Mouse (Mus musculus) central nervous system, embryonic 11.5 days (tissue): Measurements from ENCODE around the gene Slc39a3. TPM values are rescaled to one million over a fixed set of nuclear protein-coding genes. Genes with fewer than 3 reads are reported as not detected.

Experiments used
- polyA plus RNA-seq: library from polyadenylated mRNA; depleted of rRNA; stranded (reverse); fragments of >200 nt; gene quantifications from 2 replicates; pipeline ENCODE4 v1.2.3, GENCODE M21; 2012; rRNA removed

The Slc39a3 gene
- 26.5 and 35.6 TPM in 2 replicates for polyA plus RNA-seq

GRCm38 (mm10) chr10:81036988-81037580, at the start of gene Slc39a3:
TSS of gene Slc39a3 (minus strand) at chr10:81037426.

DNA sequence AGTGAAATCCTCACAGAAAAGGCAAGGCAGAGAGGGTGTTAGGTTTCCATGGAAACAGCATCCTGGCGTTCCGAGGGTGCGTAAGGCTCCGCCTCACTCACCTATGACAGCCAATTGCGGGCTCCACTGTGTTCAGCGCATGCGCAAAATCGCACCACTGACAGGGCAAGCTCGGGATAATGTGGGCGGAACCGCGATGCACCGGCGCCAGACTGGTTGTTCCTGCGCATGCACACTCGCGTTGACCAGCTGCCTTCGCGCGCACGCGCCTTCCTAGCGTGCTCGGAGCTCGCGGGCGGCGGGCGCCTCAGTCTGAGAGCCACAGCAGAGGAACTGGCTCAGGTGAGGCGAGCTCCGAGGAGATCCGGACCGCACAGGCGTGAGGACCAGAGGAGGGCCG, 32.6 kb upstream of the Slc39a3 start, which contains the start of gene Thop1:
Gene Thop1 (plus strand): TSS at position 200 of the 400 bp plus-strand sequence.

DNA sequence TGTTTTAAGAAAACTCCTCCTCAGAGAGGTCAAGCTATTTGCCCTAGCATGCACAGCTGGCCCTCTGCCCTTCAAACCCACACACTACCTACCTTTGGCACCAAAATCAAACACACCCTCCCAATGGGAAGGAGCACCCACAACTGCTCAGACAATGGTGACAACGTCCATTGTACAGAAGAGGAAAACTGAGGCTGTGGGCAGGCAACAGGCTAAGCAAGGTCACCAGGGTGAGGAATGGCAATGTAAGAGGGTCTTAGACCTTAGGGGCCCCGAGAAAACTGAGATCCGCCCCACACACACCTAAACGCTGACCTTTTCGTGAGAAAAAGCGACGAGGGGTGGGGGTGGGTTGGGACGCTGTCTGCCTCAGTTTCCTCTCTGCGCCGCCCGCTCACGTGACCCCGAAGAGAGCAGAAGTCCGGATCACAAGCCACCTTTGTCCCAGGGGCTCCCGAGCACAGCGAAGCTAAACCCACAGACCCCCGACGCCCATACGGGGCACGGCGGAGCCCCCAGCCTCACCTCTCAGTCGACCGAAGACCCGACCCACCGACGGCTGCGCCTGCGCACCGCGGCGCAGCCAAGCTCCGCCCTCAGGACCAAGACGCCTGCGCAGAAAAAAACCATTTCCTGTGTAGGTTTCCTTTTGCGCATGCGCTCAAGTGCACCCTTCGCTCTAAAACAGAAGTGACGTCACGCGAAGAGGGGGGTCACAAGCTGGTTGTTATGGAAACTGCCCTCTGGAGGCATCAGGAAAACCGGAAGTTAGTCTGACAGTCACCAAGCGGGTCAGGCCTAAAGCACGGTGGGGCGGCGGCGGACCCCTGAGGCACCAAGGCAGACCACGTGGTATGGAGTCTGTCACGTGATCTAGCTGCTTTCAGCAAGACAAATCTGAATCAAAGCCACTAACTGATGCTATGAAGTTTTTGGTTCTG, 22.6 kb upstream of the Slc39a3 start, which contains the start of gene Sgta:
Gene Sgta (minus strand): TSS at position 579 of the 941 bp plus-strand sequence.

GRCm38 (mm10) chr10:81025639-81026275, 11.5 kb downstream of the Slc39a3 start, which contains the start of gene Diras1:
TSS of gene Diras1 (minus strand) at chr10:81025662.

DNA sequence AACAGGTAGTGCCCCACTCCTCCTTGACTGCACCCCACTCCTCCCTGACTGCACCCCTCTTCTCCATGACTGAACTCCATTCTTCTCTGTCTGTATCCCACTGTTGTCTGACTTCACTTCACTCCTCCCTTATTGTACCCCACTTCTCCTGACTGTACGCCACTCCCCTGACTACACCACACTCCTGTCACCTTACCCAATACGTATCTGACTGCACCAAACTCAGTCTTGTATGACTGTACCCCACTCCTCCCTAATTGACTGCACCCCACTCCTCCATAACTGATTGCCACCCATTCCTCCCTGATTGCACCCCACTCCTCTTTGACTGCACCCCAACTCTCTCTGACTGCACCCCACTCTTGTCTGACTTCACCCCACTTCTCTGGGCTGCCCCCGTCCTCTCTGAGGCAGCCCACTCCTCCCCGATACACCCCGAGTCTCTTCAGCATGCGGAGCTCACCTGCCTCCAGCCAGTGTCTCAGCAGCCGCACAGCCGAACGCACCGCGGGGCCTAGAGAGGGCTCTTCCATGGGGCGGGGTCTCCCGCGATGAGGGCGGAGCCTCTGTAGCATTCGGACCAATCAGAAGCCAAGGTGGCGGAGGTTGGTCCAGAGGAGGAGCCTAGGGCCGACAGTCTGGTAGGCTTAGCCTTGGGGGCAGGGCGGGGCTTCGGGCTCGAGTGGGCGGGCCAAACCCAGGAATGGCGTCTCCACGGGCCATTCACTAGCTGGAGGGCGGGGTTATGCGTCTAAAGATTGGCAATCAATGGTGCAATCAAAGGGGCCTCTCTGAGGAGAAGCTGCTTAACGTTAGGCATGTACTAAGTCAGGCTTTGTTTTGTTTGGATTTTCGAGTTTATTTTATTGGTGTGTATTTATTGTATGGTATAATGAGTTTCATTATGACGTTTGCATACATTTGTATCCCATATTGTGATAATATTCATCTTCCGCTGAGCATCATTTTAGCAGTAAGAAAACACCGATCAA, 22.5 kb downstream of the Slc39a3 start, which contains the start of gene Gng7:
Gene Gng7 (minus strand): TSS at position 553 of the 992 bp plus-strand sequence.

Other genes starting within 250 kb of the Slc39a3 start
- 101 and 144 TPM in 2 replicates for gene Sf3a2, start 239.2 kb downstream of the Slc39a3 start, polyA plus RNA-seq
- 107 and 143 TPM in 2 replicates for gene Plekhj1, start 238.8 kb downstream of the Slc39a3 start, polyA plus RNA-seq
- gene Amh, start 232.2 kb downstream of the Slc39a3 start, polyA plus RNA-seq = 1.3 and 1.4 TPM in 2 replicates
- gene Jsrp1, start 223.9 kb downstream of the Slc39a3 start, polyA plus RNA-seq = 1.2 and 1.5 TPM in 2 replicates
- gene Oaz1, start 210.8 kb downstream of the Slc39a3 start, polyA plus RNA-seq = 668 and 753 TPM in 2 replicates
- 0.46 and 0.48 TPM in 2 replicates for gene Lingo3, start 193.4 kb downstream of the Slc39a3 start, polyA plus RNA-seq
- gene Lsm7, start 182.2 kb downstream of the Slc39a3 start, polyA plus RNA-seq = 416 and 423 TPM in 2 replicates
- 43.7 and 57.8 TPM in 2 replicates for gene Sppl2b, start 182.2 kb downstream of the Slc39a3 start, polyA plus RNA-seq
- gene Tmprss9, start 165.6 kb downstream of the Slc39a3 start, polyA plus RNA-seq = 0.01 and 0.02 TPM in 2 replicates
- 199 and 235 TPM in 2 replicates for gene Timm13, start 136.5 kb downstream of the Slc39a3 start, polyA plus RNA-seq
- 69.6 and 106 TPM in 2 replicates for gene Lmnb2, start 119.2 kb downstream of the Slc39a3 start, polyA plus RNA-seq
- 12.2 and 15.1 TPM in 2 replicates for gene Gadd45b, start 107.4 kb downstream of the Slc39a3 start, polyA plus RNA-seq
- gene Gng7, start 22.5 kb downstream of the Slc39a3 start, polyA plus RNA-seq = 3.4 and 5.5 TPM in 2 replicates
- 5.8 and 6.1 TPM in 2 replicates for gene Diras1, start 11.8 kb downstream of the Slc39a3 start, polyA plus RNA-seq
- gene Sgta, start 22.8 kb upstream of the Slc39a3 start, polyA plus RNA-seq = 168 and 193 TPM in 2 replicates
- 62.7 and 69.0 TPM in 2 replicates for gene Thop1, start 32.6 kb upstream of the Slc39a3 start, polyA plus RNA-seq
- 0.52 and 0.73 TPM in 2 replicates for gene Creb3l3, start 61.4 kb upstream of the Slc39a3 start, polyA plus RNA-seq
- 167 and 173 TPM in 2 replicates for gene Map2k2, start 68.5 kb upstream of the Slc39a3 start, polyA plus RNA-seq
- 12.7 and 17.8 TPM in 2 replicates for gene Zbtb7a, start 97.8 kb upstream of the Slc39a3 start, polyA plus RNA-seq
- gene Pias4, start 130.5 kb upstream of the Slc39a3 start, polyA plus RNA-seq = 39.5 and 41.3 TPM in 2 replicates
- 1,158 and 1,360 TPM in 2 replicates for gene Eef2, start 139.2 kb upstream of the Slc39a3 start, polyA plus RNA-seq
- gene Dapk3, start 145.6 kb upstream of the Slc39a3 start, polyA plus RNA-seq = 63.2 and 71.7 TPM in 2 replicates
- not detected in 2 replicates for gene 4930442H23Rik, start 146.4 kb upstream of the Slc39a3 start, polyA plus RNA-seq
- gene Nmrk2, start 164.6 kb upstream of the Slc39a3 start, polyA plus RNA-seq = 0.02 and 0.04 TPM in 2 replicates
- 25.0 and 36.7 TPM in 2 replicates for gene Atcay, start 193.4 kb upstream of the Slc39a3 start, polyA plus RNA-seq
- gene Zfr2, start 195.7 kb upstream of the Slc39a3 start, polyA plus RNA-seq = 16.3 and 16.6 TPM in 2 replicates
- 4.0 and 4.3 TPM in 2 replicates for gene Matk, start 215.5 kb upstream of the Slc39a3 start, polyA plus RNA-seq
- gene Mrpl54, start 229.5 kb upstream of the Slc39a3 start, polyA plus RNA-seq = 91.5 and 109 TPM in 2 replicates
- gene Apba3, start 229.5 kb upstream of the Slc39a3 start, polyA plus RNA-seq = 25.6 and 44.9 TPM in 2 replicates